In the genomic region with DNA sequence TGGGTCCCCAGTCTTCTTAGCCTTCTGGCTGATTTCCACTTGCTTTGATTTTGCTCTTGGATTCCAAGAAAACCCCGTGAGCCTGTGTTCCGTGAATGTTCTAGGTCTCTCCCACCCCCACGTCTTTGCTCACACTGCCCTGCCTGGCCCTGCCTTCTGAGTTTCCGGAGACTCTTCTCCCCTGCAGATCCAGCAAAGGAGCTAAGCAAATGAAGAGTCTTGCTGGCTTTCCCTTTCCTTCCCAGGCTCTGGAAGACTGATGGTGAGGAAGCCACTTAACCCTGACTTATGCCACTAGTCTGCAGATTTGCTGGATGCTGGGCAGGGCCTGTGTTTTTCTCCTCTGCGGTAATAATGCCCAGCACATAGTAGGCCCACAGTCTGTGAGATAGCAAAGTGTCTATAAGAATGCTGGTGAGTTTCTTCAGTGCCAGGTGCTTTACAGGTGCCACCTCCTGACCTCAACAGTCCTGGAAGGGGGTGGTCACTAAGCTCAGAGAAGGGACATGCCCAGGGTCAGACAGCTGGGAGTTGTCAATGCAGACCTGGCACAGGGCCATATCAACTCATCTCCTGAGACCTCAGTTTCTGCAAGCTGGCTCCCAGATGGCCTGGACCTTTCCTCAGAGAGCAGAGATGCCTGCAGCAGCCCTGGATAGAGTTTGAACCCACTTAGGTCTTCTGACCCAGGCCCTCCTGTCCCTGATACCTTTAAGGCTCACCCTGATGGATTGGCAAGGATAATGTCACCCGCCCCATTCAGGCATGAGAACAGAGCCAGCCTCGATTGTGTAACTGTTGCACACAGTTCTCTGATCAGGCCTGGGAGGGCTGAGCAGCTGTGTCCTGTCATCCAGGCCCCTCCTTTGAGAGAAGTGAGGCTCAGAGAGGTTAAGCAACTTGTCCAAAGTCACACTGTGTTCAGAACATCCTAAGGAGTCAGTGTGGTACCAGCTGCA, we compare ENCODE assay signal across 9 mouse cellular contexts. TPM values are rescaled to one million over a fixed set of nuclear protein-coding genes. Genes with fewer than 3 reads are reported as not detected.
A peak's percentile ranks its signal among the peaks of the same experiment; 100 is the strongest.
DNase-seq lines count a peak whose midpoint lies in the region; ATAC-seq lines count a peak whose summit lies in the region.
"Had no signal": no experiment of that assay in that cellular context is flagged by ENCODE, and none has a peak within 500 bp of the region (broad histone marks: within the 10 kb centered on the region; RNA-seq: fewer than 3 reads in every experiment).

No protein-coding gene starts in this region.

- peak overlapping the region; percentile 31 for H3K9ac ChIP-seq in liver, embryonic 15.5 days

- H3K4me3 ChIP-seq in liver, embryonic 15.5 days (replicated peaks) = no peak overlapping the region
- H3K4me3 ChIP-seq: erythroblast, embryonic 14.5 days had no signal

- no peak for ATAC-seq in liver, embryonic 15.5 days (ENCODE audit: insufficient read depth)

- H3K4me1 ChIP-seq in liver, embryonic 15.5 days (replicated peaks) = peaks cover 87% of the 10 kb centered on the region

- intact Hi-C loops in gastrocnemius, postnatal 14 days (cut with DNase I; ENCODE audit: low total_unique reads) = loop anchor here (10.0 kb wide), 1 partner anchor 63 kb away; no protein-coding TSS in a partner anchor

- peak; percentile 65 for DNase-seq in gastrocnemius, postnatal 25 days
- DNase-seq in gastrocnemius, postnatal 14 days = no peak
- DNase-seq in 416B (ENCODE audit: low read depth) = peak; percentile 73
- peak; percentile 99 for DNase-seq in heart, adult 11 months
- DNase-seq in right cerebral cortex, postnatal 14 days = no peak
- DNase-seq in embryo, embryonic 10 days (ENCODE audit: low spot score) = no peak
- no peak for DNase-seq in embryo, embryonic 9.5 days (ENCODE audit: extremely low spot score)

- WGBS in liver, embryonic 15.5 days (ENCODE audit: insufficient replicate concordance) = 68% methylated on average over 7 of the region's 7 CpGs

- H3K9me3 ChIP-seq in liver, embryonic 15.5 days (replicated peaks) = no peaks in the 10 kb centered on the region

- H3K4me2 ChIP-seq in liver, embryonic 15.5 days = no peak overlapping the region

- H3K27ac ChIP-seq in liver, embryonic 15.5 days (replicated peaks) = peak overlapping the region; percentile 100

- no peaks in the 10 kb centered on the region for H3K27me3 ChIP-seq in liver, embryonic 15.5 days

- H3K36me3 ChIP-seq in liver, embryonic 15.5 days (replicated peaks) = peaks cover under 1% of the 10 kb centered on the region; the same call in 1 of the 2 replicates

RNA-seq across cellular contexts. Expression of a gene that starts 49.2 kb away (rescaled TPM):
- 10 to 100 TPM; 52.0 to 61.0 TPM for total RNA-seq in gastrocnemius, postnatal 25 days (2021)
- 10 to 100 TPM; 71.4 to 87.7 TPM for total RNA-seq in gastrocnemius, postnatal 14 days (2021)
- 33.8 and 35.7 TPM in 2 replicates for polyA plus RNA-seq in liver, embryonic 15.5 days (2015; fragmentation: Nextera tagmentation; extraction: Ambion mirVana)

RNA-seq across cellular contexts. Expression of a gene that starts 49.8 kb away (rescaled TPM):
- total RNA-seq in gastrocnemius, postnatal 25 days (2021) = 10 to 100 TPM; 49.2 to 82.2 TPM
- total RNA-seq in gastrocnemius, postnatal 14 days (2021) = 10 to 100 TPM; 30.8 to 77.9 TPM
- polyA plus RNA-seq in liver, embryonic 15.5 days (2015; fragmentation: Nextera tagmentation; extraction: Ambion mirVana) = 29.6 and 31.2 TPM in 2 replicates

Comparison
In these comparisons a context has a peak if more than half of its experiments do, and no peak if none do; other contexts are left out.
1. DNase-seq: peak in gastrocnemius, postnatal 25 days (single experiment), 416B (single experiment) and heart, adult 11 months (single experiment); none in gastrocnemius, postnatal 14 days (single experiment), right cerebral cortex, postnatal 14 days (single experiment), embryo, embryonic 10 days (single experiment) and embryo, embryonic 9.5 days (single experiment).